Mouse (Mus musculus) liver, embryonic 14.5 days (tissue): ENCODE data around the gene Gmds. TPM values are rescaled to one million over a fixed set of nuclear protein-coding genes. Genes with fewer than 3 reads are reported as not detected.

Experiments
- ATAC-seq: fragments of 200-750 bp; cut with Nextera tagmentation; 2 replicates; pipeline ENCODE4 v1.8.0; 2017; ENCODE audit warnings: moderate number of reproducible peaks, mild to moderate bottlenecking, moderate library complexity; ENCODE audit not compliant: insufficient read depth
- DNase-seq, 3 experiments: peaks; one replicate each; pipeline ENCODE4 v3.0.0-alpha.2; 2012 to 2013; ENCODE audit warnings: low read depth in 3 of 3, low spot score in 3 of 3
- H3K27ac ChIP-seq: fragments of 300-500 bp; sonication (generic); 2 replicates; pipeline ENCODE4 v1.5.1; 2014; ENCODE audit warnings: moderate library complexity, mild to moderate bottlenecking, control low read depth, inconsistent platforms
- H3K27me3 ChIP-seq: fragments of 300-500 bp; sonication (generic); 2 replicates; pipeline ENCODE4 v1.6.1; 2014; ENCODE audit warnings: mild to moderate bottlenecking, low read length, moderate library complexity; ENCODE audit not compliant: control insufficient read depth, insufficient read depth
- H3K36me3 ChIP-seq: fragments of 300-500 bp; sonication (generic); replicated peaks from 2 replicates; pipeline ENCODE4 v1.6.1; 2014; ENCODE audit warnings: low read depth; ENCODE audit not compliant: control insufficient read depth, insufficient read depth
- H3K4me1 ChIP-seq, 2 experiments: fragments of 200-500 bp in 1 of 2; fragments of 300-500 bp in 1 of 2; sonication (generic) in 1 of 2; replicated peaks; 2 replicates each; pipeline ENCODE4 v1.6.1; 2012 to 2014; ENCODE audit warnings: antibody characterized with exemption in 1 of 2, inconsistent platforms in 1 of 2, low read length in 1 of 2; ENCODE audit not compliant: control insufficient read depth in 2 of 2, insufficient read depth in 2 of 2
- H3K4me2 ChIP-seq: fragments of 300-500 bp; sonication (generic); 2 replicates; pipeline ENCODE4 v1.6.1; 2014; ENCODE audit warnings: low read depth, mild to moderate bottlenecking, control low read depth, moderate library complexity
- H3K4me3 ChIP-seq, 2 experiments: fragments of 200-500 bp in 1 of 2; fragments of 300-500 bp in 1 of 2; sonication (generic) in 1 of 2; 2 replicates each; pipeline ENCODE4 v1.5.1; 2012 to 2014; ENCODE audit warnings: low read depth in 2 of 2, low read length in 2 of 2, mild to moderate bottlenecking in 2 of 2, control low read depth in 1 of 2, inconsistent platforms in 1 of 2, moderate library complexity in 1 of 2; ENCODE audit not compliant: insufficient read depth in 1 of 2
- H3K9ac ChIP-seq: fragments of 300-500 bp; sonication (generic); replicated peaks from 2 replicates; pipeline ENCODE4 v1.6.1; 2014; ENCODE audit warnings: mild to moderate bottlenecking, control low read depth, moderate library complexity
- H3K9me3 ChIP-seq: fragments of 300-500 bp; sonication (generic); 2 replicates; pipeline ENCODE4 v1.6.1; 2016; ENCODE audit warnings: low read length, mixed read lengths; ENCODE audit not compliant: control insufficient read depth
- CTCF ChIP-seq: IDR thresholded peaks from 2 replicates; pipeline ENCODE4 v1.5.1; 2016; ENCODE audit warnings: antibody characterized with exemption, low read depth, control low read depth
- EP300 ChIP-seq: IDR thresholded peaks from 2 replicates; pipeline ENCODE4 v1.6.1; 2016; ENCODE audit warnings: antibody characterized with exemption, low read depth
- WGBS: fragments of 180-500 bp; shearing (Covaris S2); extraction: QIAGEN DNeasy Blood & Tissue Kit; methylation state at CpG from one replicate; pipeline ENCODE4 v1.1.7; 2014; ENCODE audit not compliant: insufficient replicate concordance; 5-methylcytosine and 5-hydroxymethylcytosine counted together
- polyA plus RNA-seq, 2 experiments: library from polyadenylated mRNA; depleted of rRNA in 1 of 2; stranded (reverse) in 1 of 2; unstranded in 1 of 2; fragments of >200 nt; fragmentation: Nextera tagmentation in 1 of 2; extraction: Ambion mirVana in 1 of 2; gene quantifications; 2 replicates each; pipeline versions ENCODE4 v1.2.1 to v1.2.3; 2012 to 2014

Gmds gene
- polyA plus RNA-seq, 2 experiments = 3.7 to 7.4 TPM

- H3K4me2 ChIP-seq = no peak overlapping the region
These were observed 330.4 kb downstream of the Gmds start for GRCm38 (mm10) chr13:32008116-32008641.

GRCm38 (mm10) chr13:31993391-31993790, 345.1 kb downstream of the Gmds start:
- H3K9ac ChIP-seq = no peak overlapping the region
- H3K4me1 ChIP-seq = no peaks in the 10 kb centered on the region
- no peak overlapping the region for H3K4me2 ChIP-seq
- DNase-seq (no peak), ATAC-seq (no peak)
- no peak overlapping the region for H3K27ac ChIP-seq
- H3K27me3 ChIP-seq = no peaks in the 10 kb centered on the region
- H3K4me3 ChIP-seq = no peak overlapping the region
- no peaks in the 10 kb centered on the region for H3K9me3 ChIP-seq
- H3K36me3 ChIP-seq = no peaks in the 10 kb centered on the region
- TF ChIP-seq CTCF = no peak
- no peak for TF ChIP-seq EP300
- 61% methylated on average over 4 of the region's 4 CpGs for WGBS

More at GRCm38 (mm10) chr13:32008116-32008641, 330.4 kb downstream of the Gmds start:
- Histone ChIP-seq H3K4me1 (no peaks in the 10 kb centered on the region), H3K27ac (no peak overlapping the region), H3K27me3 (no peaks in the 10 kb centered on the region), H3K9ac (no peak overlapping the region), H3K4me3 (no peak overlapping the region), H3K9me3 (no peaks in the 10 kb centered on the region), H3K36me3 (no peaks in the 10 kb centered on the region)
- no peak for ATAC-seq
- WGBS = 41% methylated on average over 7 of the region's 7 CpGs
- no peak for DNase-seq
- TF ChIP-seq CTCF = no peak
- no peak for TF ChIP-seq EP300

GRCm38 (mm10) chr13:31992409-31993201, 345.9 kb downstream of the Gmds start:
- no peak overlapping the region for H3K27ac ChIP-seq

GRCm38 (mm10) chr13:31981198-31981597, 357.3 kb downstream of the Gmds start:
- DNase-seq (no peak), ATAC-seq (no peak)
- Histone ChIP-seq H3K9me3 (no peaks in the 10 kb centered on the region), H3K27me3 (no peaks in the 10 kb centered on the region), H3K27ac (no peak overlapping the region), H3K4me1 (no peaks in the 10 kb centered on the region), H3K36me3 (no peaks in the 10 kb centered on the region), H3K4me3 (no peak overlapping the region), H3K4me2 (no peak overlapping the region), H3K9ac (no peak overlapping the region)
- 75% methylated on average over 1 of the region's 1 CpGs for WGBS
- no peak for TF ChIP-seq CTCF
- no peak for TF ChIP-seq EP300

More at GRCm38 (mm10) chr13:31992409-31993201, 345.9 kb downstream of the Gmds start:
- H3K27me3 ChIP-seq = no peaks in the 10 kb centered on the region
- H3K4me2 ChIP-seq = no peak overlapping the region
- no peak overlapping the region for H3K9ac ChIP-seq
- no peaks in the 10 kb centered on the region for H3K4me1 ChIP-seq
- H3K9me3 ChIP-seq = no peaks in the 10 kb centered on the region
- TF ChIP-seq EP300 = no peak
- no peak for TF ChIP-seq CTCF
- no peak for DNase-seq
- WGBS = 46% methylated on average over 12 of the region's 12 CpGs
- no peak overlapping the region for H3K4me3 ChIP-seq
- no peaks in the 10 kb centered on the region for H3K36me3 ChIP-seq
- no peak for ATAC-seq

DNA sequence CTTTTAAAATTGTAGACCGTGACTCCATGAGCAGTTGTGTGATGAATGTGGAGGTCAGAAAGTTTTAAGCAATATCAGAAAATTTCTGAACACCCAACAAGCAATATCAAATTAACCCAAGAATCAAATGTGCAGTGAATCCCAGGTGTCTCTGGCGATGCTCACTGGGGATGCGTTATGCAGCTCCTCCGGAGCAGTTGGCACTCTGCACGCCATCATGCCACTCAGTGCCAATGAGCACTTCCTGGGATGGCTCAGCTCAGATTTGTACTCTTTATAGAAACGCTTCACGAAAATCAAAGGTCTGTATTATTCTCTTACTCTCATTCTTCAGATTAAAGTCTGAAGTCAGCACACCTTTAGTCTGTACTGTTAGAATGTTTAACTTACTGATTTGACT, 360.4 kb downstream of the Gmds start:
- H3K27ac ChIP-seq = no peak overlapping the region
- no peak for DNase-seq
- H3K27me3 ChIP-seq = no peaks in the 10 kb centered on the region
- H3K4me2 ChIP-seq = no peak overlapping the region
- no peak for TF ChIP-seq CTCF
- TF ChIP-seq EP300 = no peak
- H3K4me1 ChIP-seq = no peaks in the 10 kb centered on the region
- no peak overlapping the region for H3K9ac ChIP-seq
- H3K4me3 ChIP-seq = no peak overlapping the region
- no peaks in the 10 kb centered on the region for H3K9me3 ChIP-seq
- no peak for ATAC-seq
- 72% methylated on average over 7 of the region's 7 CpGs for WGBS
- no peaks in the 10 kb centered on the region for H3K36me3 ChIP-seq
